Mouse (Mus musculus) gastrocnemius, postnatal 10 days (tissue): ENCODE measurements around the gene Zfp277. TPM values are rescaled to one million over a fixed set of nuclear protein-coding genes. Genes with fewer than 3 reads are reported as not detected.

Experiments used
- total RNA-seq, 2 experiments: library from RNA; stranded (reverse); gene quantifications; 2 replicates each; pipeline ENCODE4 v1.2.3; 2021

Zfp277 gene
- total RNA-seq, 2 experiments from 2014 or later, result 14.1 to 14.8 TPM

Other genes starting within 250 kb of the Zfp277 start
- gene Lsmem1, start 246.4 kb downstream of the Zfp277 start, total RNA-seq, result 10 to 100 TPM; 40.8 to 45.7 TPM
- 10 to 100 TPM; 78.5 to 81.5 TPM for gene Ifrd1, start 197.4 kb downstream of the Zfp277 start, total RNA-seq
- gene Dock4, start 50 bp upstream of the Zfp277 start, total RNA-seq, result 10 to 100 TPM; 21.6 to 29.7 TPM